Mouse (Mus musculus) brain, adult 10 weeks (tissue): Measurements from ENCODE around the gene Grem2. TPM values are rescaled to one million over a fixed set of nuclear protein-coding genes. Genes with fewer than 3 reads are reported as not detected.

ENCODE experiments used
- polyA plus RNA-seq: library from polyadenylated mRNA; stranded (reverse); fragments of 350-450 nt; fragmentation: Illumina TruSeq; extraction: RNeasy Lipid Tissue Mini Kit (QIAGEN cat#74804); gene quantifications from one replicate; pipeline ENCODE4 v1.2.3, GENCODE M21; 2015; ENCODE audit warnings: low read depth, low replicate concordance

Gene Grem2
- polyA plus RNA-seq = 17.2 TPM

DNA sequence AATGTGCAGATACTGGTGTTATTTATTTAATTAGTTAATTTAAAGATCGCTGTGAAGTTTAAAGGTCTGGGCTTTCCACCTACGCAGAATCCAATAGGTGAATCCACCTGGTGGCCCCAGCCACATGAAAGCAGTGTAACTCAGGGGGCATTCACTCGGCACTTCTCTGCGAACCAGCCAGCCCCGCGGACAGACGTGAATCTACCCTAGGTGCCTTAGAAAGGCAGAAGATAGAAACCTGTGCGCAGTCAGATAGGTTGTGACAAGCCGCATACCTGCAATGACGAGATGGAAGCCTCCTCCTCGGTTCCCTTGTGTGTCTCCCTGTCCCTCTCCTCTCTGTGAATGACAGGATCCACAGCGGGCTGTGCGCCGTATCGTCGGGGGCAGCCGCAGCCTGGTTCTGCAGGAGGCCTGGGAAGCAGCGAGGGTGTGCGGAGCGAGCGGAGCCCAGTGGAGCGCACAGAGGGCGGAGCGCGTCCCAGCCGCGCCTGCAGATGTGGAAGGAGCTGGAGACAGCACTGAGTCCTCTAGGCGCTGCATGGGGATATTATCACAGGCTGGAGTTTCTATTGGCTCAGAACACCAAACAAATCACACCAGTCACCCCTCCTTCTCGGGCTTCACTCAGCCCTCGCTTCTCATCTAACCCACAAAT, at the start of gene Grem2:
Grem2 (minus strand) TSS at position 522 of the 658 bp plus-strand sequence.

